Mouse (Mus musculus) ES-Bruce4 (cell line): Measurements from ENCODE around the gene Traf1.

ENCODE experiments used
- CTCF ChIP-seq: IDR thresholded peaks from one replicate; pipeline ENCODE4 v1.8.1; 2011; ENCODE audit warnings: low read depth, low read length
- POLR2A ChIP-seq: IDR thresholded peaks from one replicate; pipeline ENCODE4 v1.8.1; 2011; ENCODE audit warnings: low read length; ENCODE audit not compliant: insufficient read depth

DNA sequence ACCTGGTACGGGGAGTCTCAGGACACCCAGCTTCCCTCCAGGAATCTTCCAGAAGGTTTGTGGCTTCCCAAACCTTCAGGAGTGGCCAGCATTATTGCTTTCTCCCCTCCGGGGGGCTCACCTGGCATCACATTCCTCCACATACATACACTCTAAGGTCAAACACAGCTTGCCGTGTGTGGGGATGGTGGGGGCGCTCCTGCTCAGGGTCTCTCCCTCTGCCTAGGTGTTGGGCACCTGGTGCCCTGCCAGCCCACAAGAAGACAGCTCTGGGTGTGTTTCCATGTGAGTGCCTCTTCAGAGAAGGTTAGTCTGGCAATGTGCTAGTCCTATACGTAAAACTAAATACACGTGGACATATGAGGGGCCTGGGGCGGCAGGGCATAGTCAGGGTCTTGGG is 49.0 kb downstream of the Traf1 start:
- no peak for TF ChIP-seq POLR2A
- no peak for TF ChIP-seq CTCF
